Mouse (Mus musculus) heart, postnatal 36 days (tissue): ENCODE results near the gene Krtap4-2. TPM values are rescaled to one million over a fixed set of nuclear protein-coding genes. Genes with fewer than 3 reads are reported as not detected.
"Not testable (repeated sequence)": the region's sequence is repeated elsewhere in the genome, so short reads cannot be mapped to it uniquely, and the experiment has no call there.

ENCODE experiments used
- DNase-seq, 2 experiments: peaks; one replicate each; pipeline ENCODE4 v3.0.0; 2021 to 2022
- intact Hi-C: fragments of 180-260 bp; cut with DNase I; formaldehyde crosslinking; loops from one replicate; pipeline ENCODE4 v1.15.1; 2025
- total RNA-seq, 2 experiments: library from RNA; stranded (reverse); gene quantifications; 2 replicates each; pipeline ENCODE4 v1.2.3; 2021

Gene Krtap4-2
- total RNA-seq, 2 experiments from 2014 or later: not detected

DNA sequence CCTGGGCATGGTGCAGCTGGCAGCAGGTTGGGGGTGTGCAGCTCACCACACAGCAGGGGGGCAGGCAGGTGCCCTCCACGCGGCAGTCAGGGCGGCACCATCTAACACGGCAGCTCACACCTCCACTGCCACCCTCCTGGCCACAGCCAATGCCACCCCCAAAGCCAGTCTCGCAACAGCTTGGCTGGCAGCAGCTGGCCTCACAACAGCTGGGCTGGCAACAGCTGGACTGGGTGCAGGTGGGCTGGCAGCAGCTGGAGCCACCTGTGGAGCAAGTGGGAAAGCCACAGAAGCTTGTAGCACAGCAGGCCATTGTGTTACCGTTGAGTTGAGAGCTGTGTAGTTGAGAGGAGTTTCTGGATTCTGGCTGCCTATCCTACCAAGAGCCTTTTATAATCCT lies 37.1 kb downstream of the Krtap4-2 start, which contains the start of gene Krtap9-3:
Gene Krtap9-3, minus strand, starts transcription at position 364 of the 400 bp plus-strand sequence.
- intact Hi-C loops, DNase-seq: not testable (repeated sequence)

DNA sequence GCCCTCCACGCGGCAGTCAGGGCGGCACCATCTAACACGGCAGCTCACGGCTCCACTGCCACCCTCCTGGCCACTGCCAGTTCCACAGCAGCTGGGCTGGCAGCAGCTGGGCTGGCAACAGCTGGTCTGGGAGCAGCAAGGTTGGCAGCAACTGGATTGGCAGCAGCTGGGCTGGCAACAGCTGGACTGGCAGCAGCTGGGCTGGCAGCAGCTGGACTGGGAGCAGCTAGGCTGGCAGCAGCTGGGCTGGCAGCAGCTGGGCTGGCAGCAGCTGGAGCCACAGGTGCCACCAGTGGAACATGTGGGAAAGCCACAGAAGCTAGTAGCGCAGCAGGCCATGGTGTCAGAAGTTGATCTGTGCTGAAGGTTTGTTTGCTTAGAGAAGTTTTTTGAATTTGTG lies 43.9 kb downstream of the Krtap4-2 start, which contains the start of gene Krtap1-3:
Gene Krtap1-3, minus strand, starts transcription at position 359 of the 400 bp plus-strand sequence.
- no peak for DNase-seq
- intact Hi-C loops: no loop called here

DNA sequence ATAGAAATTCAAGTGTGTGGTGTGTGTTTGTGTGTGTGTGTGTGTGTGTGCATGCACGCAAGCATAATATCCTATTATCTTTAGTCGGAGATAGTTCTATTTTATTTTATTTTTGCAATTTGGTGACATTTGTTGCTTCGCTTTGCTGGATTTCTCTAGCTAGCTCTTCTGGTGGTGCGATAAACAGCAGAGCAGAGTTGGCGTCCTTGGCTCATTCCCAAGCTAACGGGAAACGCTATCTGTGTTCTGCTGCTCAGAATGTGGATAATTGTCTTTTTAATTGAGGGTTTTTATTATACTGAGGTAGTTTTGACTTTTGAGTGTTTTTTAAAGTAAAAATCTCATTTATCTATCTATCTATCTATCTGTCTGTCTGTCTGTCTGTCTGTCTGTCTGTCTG lies 49.8 kb downstream of the Krtap4-2 start:
- no peak for DNase-seq
- intact Hi-C loops: no loop called here

Other genes starting within 250 kb of the Krtap4-2 start
- gene Krt10, start 245.7 kb downstream of the Krtap4-2 start, total RNA-seq: 1 to 10 TPM; 3.4 to 3.7 TPM
- gene Krt12, start 212.8 kb downstream of the Krtap4-2 start, total RNA-seq: not detected
- not detected for gene Krt20, start 196.9 kb downstream of the Krtap4-2 start, total RNA-seq
- not detected for gene Krt23, start 141.9 kb downstream of the Krtap4-2 start, total RNA-seq
- gene Krt39, start 113.7 kb downstream of the Krtap4-2 start, total RNA-seq: not detected
- gene Krt40, start 91.9 kb downstream of the Krtap4-2 start, total RNA-seq: not detected
- gene Krtap3-3, start 84.2 kb downstream of the Krtap4-2 start, total RNA-seq: not detected
- gene Krtap3-2, start 78.2 kb downstream of the Krtap4-2 start, total RNA-seq: not detected
- gene Gm11939, start 75.6 kb downstream of the Krtap4-2 start, total RNA-seq: not detected
- not detected for gene Krtap3-1, start 68.5 kb downstream of the Krtap4-2 start, total RNA-seq
- gene Krtap1-5, start 54.1 kb downstream of the Krtap4-2 start, total RNA-seq: not detected
- gene Krtap1-4, start 51.4 kb downstream of the Krtap4-2 start, total RNA-seq: not detected
- not detected for gene Krtap1-3, start 43.7 kb downstream of the Krtap4-2 start, total RNA-seq
- not detected for gene Krtap9-3, start 37.0 kb downstream of the Krtap4-2 start, total RNA-seq
- not detected for gene Gm11938, start 31.8 kb downstream of the Krtap4-2 start, total RNA-seq
- gene Gm11937, start 24.9 kb downstream of the Krtap4-2 start, total RNA-seq: not detected
- gene Krtap2-4, start 20.2 kb downstream of the Krtap4-2 start, total RNA-seq: not detected
- gene Gm11562, start 14.6 kb downstream of the Krtap4-2 start, total RNA-seq: not detected
- gene Krtap4-1, start 6.8 kb downstream of the Krtap4-2 start, total RNA-seq: not detected
- gene Krtap4-7, start 9.0 kb upstream of the Krtap4-2 start, total RNA-seq: not detected
- not detected for gene Gm11555, start 15.2 kb upstream of the Krtap4-2 start, total RNA-seq
- not detected for gene Gm11563, start 23.9 kb upstream of the Krtap4-2 start, total RNA-seq
- not detected for gene Krtap4-6, start 30.9 kb upstream of the Krtap4-2 start, total RNA-seq
- not detected for gene Gm14190, start 55.7 kb upstream of the Krtap4-2 start, total RNA-seq
- gene Gm14180, start 99.2 kb upstream of the Krtap4-2 start, total RNA-seq: not detected
- gene Gm11595, start 137.8 kb upstream of the Krtap4-2 start, total RNA-seq: not detected
- gene Krtap4-8, start 145.6 kb upstream of the Krtap4-2 start, total RNA-seq: not detected
- gene Krtap4-9, start 150.1 kb upstream of the Krtap4-2 start, total RNA-seq: not detected
- not detected for gene Gm11596, start 158.4 kb upstream of the Krtap4-2 start, total RNA-seq
- not detected for gene Gm11569, start 163.8 kb upstream of the Krtap4-2 start, total RNA-seq
- not detected for gene Gm11554, start 169.4 kb upstream of the Krtap4-2 start, total RNA-seq
- gene Krtap4-13, start 174.8 kb upstream of the Krtap4-2 start, total RNA-seq: not detected
- not detected for gene Gm11564, start 180.6 kb upstream of the Krtap4-2 start, total RNA-seq
- gene 2300003K06Rik, start 203.0 kb upstream of the Krtap4-2 start, total RNA-seq: not detected
- gene Krtap4-16, start 216.5 kb upstream of the Krtap4-2 start, total RNA-seq: not detected
- gene Gm11568, start 222.8 kb upstream of the Krtap4-2 start, total RNA-seq: not detected
- not detected for gene Gm11559, start 229.4 kb upstream of the Krtap4-2 start, total RNA-seq
- gene Krtap9-1, start 238.3 kb upstream of the Krtap4-2 start, total RNA-seq: not detected
- not detected for gene Gm11567, start 244.1 kb upstream of the Krtap4-2 start, total RNA-seq